Mouse (Mus musculus) CH12.LX (cell line): ENCODE results near the gene Dtymk. TPM values are rescaled to one million over a fixed set of nuclear protein-coding genes. Genes with fewer than 3 reads are reported as not detected.

Source experiments
- DNase-seq: peaks from one replicate; pipeline ENCODE4 v3.0.0-alpha.2; 2013; ENCODE audit errors: extremely low read depth
- H3K27ac ChIP-seq: 2 replicates; pipeline ENCODE4 v1.5.1; 2012; ENCODE audit warnings: low read depth, mild to moderate bottlenecking, control low read depth, moderate library complexity; ENCODE audit not compliant: insufficient read depth
- H3K27me3 ChIP-seq: replicated peaks from 2 replicates; pipeline ENCODE3; 2012; ENCODE audit warnings: inconsistent platforms
- H3K36me3 ChIP-seq, 2 experiments: replicated peaks in 1 of 2; 2 replicates each; pipeline versions ENCODE3 to v1.6.1; 2012; ENCODE audit warnings: inconsistent platforms in 1 of 2, low read length in 1 of 2, mild to moderate bottlenecking in 1 of 2, mixed read lengths in 1 of 2, moderate library complexity in 1 of 2; ENCODE audit not compliant: control insufficient read depth in 1 of 2, insufficient read depth in 1 of 2
- H3K4me1 ChIP-seq, 2 experiments: 2 replicates each; pipeline ENCODE4 v1.6.1; 2012; ENCODE audit warnings: inconsistent platforms in 1 of 2, moderate library complexity in 1 of 2; ENCODE audit not compliant: insufficient read depth in 2 of 2, control insufficient read depth in 1 of 2
- H3K4me2 ChIP-seq: 2 replicates; pipeline ENCODE4 v1.6.1; 2012; ENCODE audit warnings: low read depth, mild to moderate bottlenecking, control low read depth; ENCODE audit not compliant: poor library complexity, insufficient read depth, severe bottlenecking
- H3K4me3 ChIP-seq, 3 experiments: fragments of 150-350 bp in 1 of 3; sonication (generic) in 1 of 3; replicated peaks in 1 of 3; 2 replicates each; pipeline versions ENCODE3 to v1.5.1; 2011 to 2012; ENCODE audit warnings: low read depth in 2 of 3, low read length in 2 of 3, mild to moderate bottlenecking in 2 of 3, moderate library complexity in 2 of 3, control low read depth in 1 of 3, improper control_type of control experiment in 1 of 3, inconsistent platforms in 1 of 3, mixed read lengths in 1 of 3; ENCODE audit not compliant: poor library complexity in 1 of 3
- H3K79me2 ChIP-seq: replicated peaks from 2 replicates; pipeline ENCODE4 v1.6.1; 2012; ENCODE audit warnings: mild to moderate bottlenecking, moderate library complexity; ENCODE audit not compliant: control insufficient read depth, poor library complexity, insufficient read depth, severe bottlenecking; ENCODE audit errors: extremely low read depth
- H3K9ac ChIP-seq: 2 replicates; pipeline ENCODE4 v1.6.1; 2012; ENCODE audit warnings: low read depth, mild to moderate bottlenecking, control low read depth, moderate library complexity; ENCODE audit not compliant: insufficient read depth
- H3K9me3 ChIP-seq: replicated peaks from 2 replicates; pipeline ENCODE3; 2012; ENCODE audit warnings: low read length, inconsistent platforms, mixed read lengths
- BHLHE40 ChIP-seq: IDR thresholded peaks from 2 replicates; pipeline ENCODE4 v1.6.1; 2011; ENCODE audit warnings: mild to moderate bottlenecking, low read depth, low read length, improper control_type of control experiment
- CHD1 ChIP-seq: IDR thresholded peaks from 2 replicates; pipeline ENCODE4 v1.6.1; 2012; ENCODE audit warnings: low read depth, low read length, improper control_type of control experiment, inconsistent platforms
- CHD2 ChIP-seq: IDR thresholded peaks from 2 replicates; pipeline ENCODE4 v1.6.1; 2011; ENCODE audit warnings: low read length, improper control_type of control experiment
- CTCF ChIP-seq, 2 experiments: IDR thresholded peaks in 1 of 2; conservative IDR thresholded peaks in 1 of 2; 2 replicates each; pipeline ENCODE4 v1.5.1; 2011 to 2012; ENCODE audit warnings: low read depth in 2 of 2, low read length in 2 of 2, improper control_type of control experiment in 1 of 2, inconsistent platforms in 1 of 2, mild to moderate bottlenecking in 1 of 2, moderate library complexity in 1 of 2
- E2F4 ChIP-seq: IDR thresholded peaks from 2 replicates; pipeline ENCODE4 v1.6.1; 2011; ENCODE audit warnings: low read depth, low read length, improper control_type of control experiment; ENCODE audit not compliant: insufficient replicate concordance
- ELF1 ChIP-seq: IDR thresholded peaks from 2 replicates; pipeline ENCODE4 v1.6.1; 2014; ENCODE audit warnings: low read depth, mild to moderate bottlenecking, inconsistent platforms, low read length, improper control_type of control experiment
- ETS1 ChIP-seq: conservative IDR thresholded peaks from 2 replicates; pipeline ENCODE4 v1.6.1; 2012; ENCODE audit warnings: low read depth, mild to moderate bottlenecking, inconsistent platforms, low read length, improper control_type of control experiment, moderate library complexity
- GABPA ChIP-seq: IDR thresholded peaks from 2 replicates; pipeline ENCODE4 v1.6.1; 2012; ENCODE audit warnings: low read depth, low read length, improper control_type of control experiment, inconsistent platforms; ENCODE audit not compliant: insufficient replicate concordance
- HCFC1 ChIP-seq: IDR thresholded peaks from 2 replicates; pipeline ENCODE4 v1.6.1; 2012; ENCODE audit warnings: low read depth, mild to moderate bottlenecking, inconsistent platforms, low read length, improper control_type of control experiment
- JUND ChIP-seq: conservative IDR thresholded peaks from 2 replicates; pipeline ENCODE4 v1.6.1; 2011; ENCODE audit warnings: low read depth, low read length, improper control_type of control experiment
- MAFK ChIP-seq: IDR thresholded peaks from 2 replicates; pipeline ENCODE4 v1.6.1; 2011; ENCODE audit warnings: low read length, improper control_type of control experiment; ENCODE audit not compliant: insufficient replicate concordance
- MAZ ChIP-seq: IDR thresholded peaks from 2 replicates; pipeline ENCODE4 v1.6.1; 2012; ENCODE audit warnings: low read depth, mild to moderate bottlenecking, inconsistent platforms, low read length, improper control_type of control experiment, moderate library complexity
- MEF2A ChIP-seq: IDR thresholded peaks from 2 replicates; pipeline ENCODE4 v1.6.1; 2014; ENCODE audit warnings: low read depth, mild to moderate bottlenecking, inconsistent platforms, low read length, improper control_type of control experiment, borderline replicate concordance
- MXI1 ChIP-seq: IDR thresholded peaks from 2 replicates; pipeline ENCODE4 v1.6.1; 2011; ENCODE audit warnings: mild to moderate bottlenecking, low read depth, low read length, improper control_type of control experiment
- MYC ChIP-seq: IDR thresholded peaks from 2 replicates; pipeline ENCODE4 v1.6.1; 2011; ENCODE audit warnings: low read depth, mild to moderate bottlenecking, improper control_type of control experiment, low read length
- NELFE ChIP-seq: IDR thresholded peaks from 2 replicates; pipeline ENCODE4 v1.6.1; 2011; ENCODE audit warnings: low read depth, low read length, improper control_type of control experiment
- PAX5 ChIP-seq: IDR thresholded peaks from 2 replicates; pipeline ENCODE4 v1.6.1; 2012; ENCODE audit warnings: low read length, inconsistent platforms, mixed read lengths
- POLR2A ChIP-seq: IDR thresholded peaks from 2 replicates; pipeline ENCODE4 v1.6.1; 2011; ENCODE audit warnings: low read depth, mild to moderate bottlenecking, improper control_type of control experiment, low read length
- POLR2AphosphoS2 ChIP-seq: IDR thresholded peaks from 2 replicates; pipeline ENCODE4 v1.6.1; 2011; ENCODE audit warnings: low read depth, low read length, improper control_type of control experiment
- RAD21 ChIP-seq: IDR thresholded peaks from 2 replicates; pipeline ENCODE4 v1.6.1; 2011; ENCODE audit warnings: low read depth, mild to moderate bottlenecking, low read length, improper control_type of control experiment, moderate library complexity
- RCOR1 ChIP-seq: conservative IDR thresholded peaks from 2 replicates; pipeline ENCODE4 v1.6.1; 2012; ENCODE audit warnings: low read depth, mild to moderate bottlenecking, inconsistent platforms, low read length, improper control_type of control experiment
- SIN3A ChIP-seq: IDR thresholded peaks from 2 replicates; pipeline ENCODE4 v1.6.1; 2012; ENCODE audit warnings: low read length, improper control_type of control experiment, inconsistent platforms
- SMC3 ChIP-seq: IDR thresholded peaks from 2 replicates; pipeline ENCODE4 v1.6.1; 2011; ENCODE audit warnings: low read depth, low read length, improper control_type of control experiment
- TBP ChIP-seq: conservative IDR thresholded peaks from 2 replicates; pipeline ENCODE4 v1.6.1; 2011; ENCODE audit warnings: low read depth, low read length, improper control_type of control experiment
- UBTF ChIP-seq: IDR thresholded peaks from 2 replicates; pipeline ENCODE4 v1.6.1; 2012; ENCODE audit warnings: low read depth, mild to moderate bottlenecking, inconsistent platforms, low read length, improper control_type of control experiment, moderate library complexity
- USF1 ChIP-seq: IDR thresholded peaks from 2 replicates; pipeline ENCODE4 v1.6.1; 2014; ENCODE audit warnings: low read depth, mild to moderate bottlenecking, inconsistent platforms, low read length, improper control_type of control experiment
- ZC3H11A ChIP-seq: IDR thresholded peaks from 2 replicates; pipeline ENCODE4 v1.6.1; 2012; ENCODE audit warnings: low read depth, mild to moderate bottlenecking, inconsistent platforms, low read length, improper control_type of control experiment
- ZMIZ1 ChIP-seq: IDR thresholded peaks from 2 replicates; pipeline ENCODE4 v1.6.1; 2012; ENCODE audit warnings: low read depth, mild to moderate bottlenecking, inconsistent platforms, low read length, improper control_type of control experiment
- ZNF384 ChIP-seq: IDR thresholded peaks from 2 replicates; pipeline ENCODE4 v1.6.1; 2012; ENCODE audit warnings: low read depth, low read length, improper control_type of control experiment, inconsistent platforms
- dilution Hi-C: fragments of 300-500 bp; cut with MboI; formaldehyde crosslinking; loops from 2 replicates; pipeline ENCODE4 v1.14.3; 2020; ENCODE audit warnings: low sequenced_read_pairs; ENCODE audit not compliant: extremely low pct_unique_long_range_greater_than_20kb, extremely low pct_ligation_motif_present
- in situ Hi-C: fragments of 300-500 bp; cut with MboI; formaldehyde crosslinking; loops from 3 replicates; pipeline ENCODE4 v1.14.3; 2019; ENCODE audit warnings: low sequenced_read_pairs, low pct_ligation_motif_present, low pct_unique_long_range_greater_than_20kb, mixed read lengths
- polyA plus RNA-seq: library from polyadenylated mRNA; unstranded; fragments of >175 nt; gene quantifications from 2 replicates; pipeline ENCODE4 v1.2.1, GENCODE M21; 2012; ENCODE audit warnings: low read depth; ENCODE audit not compliant: insufficient read length
- total RNA-seq, 2 experiments: library from RNA; depleted of rRNA; stranded (reverse); fragments of 300-350 nt in 1 of 2; fragments of >200 nt in 1 of 2; gene quantifications; 2 replicates each; pipeline ENCODE4 v1.2.3; 2012 to 2014

Gene Dtymk
- total and polyA plus RNA-seq, 3 experiments, result 168 to 286 (median 196) TPM

- Histone ChIP-seq H3K27ac (no peak overlapping the region), H3K36me3 (peaks cover 2 to 36% of the 10 kb centered on the region in 2 experiments), H3K27me3 (no peaks in the 10 kb centered on the region)
Measured at GRCm38 (mm10) chr1:93825771-93826539, 24.2 kb upstream of the Dtymk start.

GRCm38 (mm10) chr1:93825105-93825674, 23.5 kb upstream of the Dtymk start:
- in situ Hi-C loops, result no loop called here
- peak overlapping the region; percentile 84 for H3K9ac ChIP-seq
- peaks cover 2 to 42% of the 10 kb centered on the region in 2 experiments for H3K36me3 ChIP-seq
- no peaks in the 10 kb centered on the region for H3K27me3 ChIP-seq
- DNase-seq, result peak; percentile 98
- peak overlapping the region; percentile 41 to 78 (median 56) for H3K4me3 ChIP-seq
- dilution Hi-C loops, result no loop called here
- no peaks in the 10 kb centered on the region for H3K79me2 ChIP-seq
- H3K4me2 ChIP-seq, result peak overlapping the region; percentile 81
- H3K9me3 ChIP-seq, result no peaks in the 10 kb centered on the region
- H3K4me1 ChIP-seq, result peaks cover 6 to 19% of the 10 kb centered on the region in 2 experiments
- H3K27ac ChIP-seq, result peak overlapping the region; percentile 94
- no peak for TF ChIP-seq MAFK
- TF ChIP-seq ZMIZ1, result peak; percentile 87
- TF ChIP-seq ZC3H11A, result no peak
- TF ChIP-seq BHLHE40, result peak; percentile 34; the same call in 1 of the 2 replicates
- 0 out of 2 replicates have a peak, but pooled peaks have one; percentile 40 for TF ChIP-seq MEF2A
- TF ChIP-seq MYC, result peak; percentile 87
- no peak for TF ChIP-seq RCOR1
- TF ChIP-seq MAZ, result peak; percentile 92
- peak; percentile 52 for TF ChIP-seq ZNF384
- TF ChIP-seq TBP, result peak; percentile 94
- peak; percentile 79 for TF ChIP-seq HCFC1
- peak; percentile 93 for TF ChIP-seq SIN3A
- peak; percentile 27; the same call in 1 of the 2 replicates for TF ChIP-seq CHD2
- peak; percentile 94 for TF ChIP-seq POLR2AphosphoS2
- no peak for TF ChIP-seq RAD21
- TF ChIP-seq USF1, result no peak
- TF ChIP-seq JUND, result no peak
- TF ChIP-seq E2F4, result no peak
- peak; percentile 96 for TF ChIP-seq ELF1
- TF ChIP-seq GABPA, result peak; percentile 4; the same call in 1 of the 2 replicates
- no peak; the same call in none of the 2 replicates for TF ChIP-seq ETS1
- TF ChIP-seq POLR2A, result peak; percentile 94
- no peak for TF ChIP-seq PAX5
- TF ChIP-seq NELFE, result peak; percentile 96
- no peak for TF ChIP-seq UBTF
- TF ChIP-seq SMC3, result no peak
- peak; percentile 82; the same call in 1 of the 2 replicates for TF ChIP-seq MXI1
- TF ChIP-seq CTCF (conservative IDR thresholded peaks at IDR 0.05 in 1 of 2, IDR thresholded peaks at IDR 0.05 in 1 of 2; ENCODE audit: low read depth in 2 of 2, low read length in 2 of 2), result no peak
- TF ChIP-seq CHD1, result no peak

More at GRCm38 (mm10) chr1:93825771-93826539, 24.2 kb upstream of the Dtymk start:
- Histone ChIP-seq H3K9me3 (no peaks in the 10 kb centered on the region), H3K4me2 (peak overlapping the region; percentile 81), H3K4me1 (peaks cover 6 to 19% of the 10 kb centered on the region in 2 experiments), H3K79me2 (no peaks in the 10 kb centered on the region), H3K4me3 (peak overlapping the region; percentile 41 to 78 (median 56)), H3K9ac (peak overlapping the region; percentile 67)
- dilution Hi-C loops (no loop called here), in situ Hi-C loops (no loop called here)
- DNase-seq, result no peak
- TF ChIP-seq CHD2 (0 out of 2 replicates have a peak, but pooled peaks have one; percentile 41), MEF2A (no peak), CTCF (conservative IDR thresholded peaks at IDR 0.05 in 1 of 2, IDR thresholded peaks at IDR 0.05 in 1 of 2; ENCODE audit: low read depth in 2 of 2, low read length in 2 of 2) (peak in 1 of 2 experiments; percentile 5; a peak in 1 of 4 replicates)
